Mouse (Mus musculus) lung, embryonic 16.5 days (tissue): ENCODE results near the gene Unc80. TPM values are rescaled to one million over a fixed set of nuclear protein-coding genes. Genes with fewer than 3 reads are reported as not detected.
A peak's percentile ranks its signal among the peaks of the same experiment; 100 is the strongest.
"Not testable (repeated sequence)": the region's sequence is repeated elsewhere in the genome, so short reads cannot be mapped to it uniquely, and the experiment has no call there.

Source experiments
- ATAC-seq: fragments of 200-750 bp; cut with Nextera tagmentation; 2 replicates; pipeline ENCODE4 v1.8.0; 2017; ENCODE audit warnings: low read depth, mild to moderate bottlenecking, moderate library complexity
- H3K27ac ChIP-seq: fragments of 300-500 bp; sonication (generic); 2 replicates; pipeline ENCODE4 v1.5.1; 2014; ENCODE audit warnings: mild to moderate bottlenecking, control low read depth, low read length
- H3K27me3 ChIP-seq: fragments of 300-500 bp; sonication (generic); 2 replicates; pipeline ENCODE4 v1.6.1; 2014; ENCODE audit warnings: low read depth, low read length, mixed read lengths; ENCODE audit not compliant: control insufficient read depth, insufficient read depth
- H3K36me3 ChIP-seq: fragments of 300-500 bp; sonication (generic); 2 replicates; pipeline ENCODE4 v1.6.1; 2014; ENCODE audit warnings: low read length; ENCODE audit not compliant: control insufficient read depth, insufficient read depth
- H3K4me1 ChIP-seq: fragments of 300-500 bp; sonication (generic); replicated peaks from 2 replicates; pipeline ENCODE4 v1.6.1; 2014; ENCODE audit warnings: low read length, mixed read lengths; ENCODE audit not compliant: control insufficient read depth, insufficient read depth
- H3K4me2 ChIP-seq: fragments of 300-500 bp; sonication (generic); 2 replicates; pipeline ENCODE4 v1.6.1; 2014; ENCODE audit warnings: low read depth, low read length, control low read depth
- H3K4me3 ChIP-seq: fragments of 300-500 bp; sonication (generic); 2 replicates; pipeline ENCODE4 v1.5.1; 2014; ENCODE audit warnings: mild to moderate bottlenecking, low read length, control low read depth
- H3K9ac ChIP-seq: fragments of 300-500 bp; sonication (generic); 2 replicates; pipeline ENCODE4 v1.6.1; 2014; ENCODE audit warnings: low read length, control low read depth
- H3K9me3 ChIP-seq: fragments of 300-500 bp; sonication (generic); 2 replicates; pipeline ENCODE4 v1.6.1; 2016; ENCODE audit warnings: low read length; ENCODE audit not compliant: control insufficient read depth
- WGBS: fragments of 180-500 bp; shearing (Covaris S2); extraction: QIAGEN DNeasy Blood & Tissue Kit; methylation state at CpG from one replicate; pipeline ENCODE4 v1.1.7; 2014; 5-methylcytosine and 5-hydroxymethylcytosine counted together
- polyA plus RNA-seq: library from polyadenylated mRNA; unstranded; fragments of >200 nt; fragmentation: Nextera tagmentation; extraction: Ambion mirVana; gene quantifications from 2 replicates; pipeline ENCODE4 v1.2.1, GENCODE M21; 2015

Gene Unc80
- polyA plus RNA-seq, 1 experiment from 2014 or later = 0.51 TPM

- ATAC-seq = no peak
- WGBS = 67% methylated on average over 5 of the region's 5 CpGs
- no peak overlapping the region for H3K9ac ChIP-seq
Measured at GRCm38 (mm10) chr1:66694266-66694665, 226.1 kb downstream of the Unc80 start.

GRCm38 (mm10) chr1:66695296-66695695 lies 227.1 kb downstream of the Unc80 start:
- Histone ChIP-seq H3K9ac (no peak overlapping the region), H3K9me3 (no peaks in the 10 kb centered on the region), H3K27ac (no peak overlapping the region), H3K27me3 (no peaks in the 10 kb centered on the region), H3K4me1 (no peaks in the 10 kb centered on the region), H3K36me3 (no peaks in the 10 kb centered on the region), H3K4me3 (no peak overlapping the region), H3K4me2 (no peak overlapping the region)
- ATAC-seq = no peak
- 51% methylated on average over 7 of the region's 7 CpGs for WGBS

More at GRCm38 (mm10) chr1:66694266-66694665, 226.1 kb downstream of the Unc80 start:
- Histone ChIP-seq H3K36me3 (no peaks in the 10 kb centered on the region), H3K4me3 (no peak overlapping the region), H3K4me2 (no peak overlapping the region), H3K4me1 (no peaks in the 10 kb centered on the region), H3K27me3 (no peaks in the 10 kb centered on the region), H3K27ac (no peak overlapping the region), H3K9me3 (no peaks in the 10 kb centered on the region)

DNA sequence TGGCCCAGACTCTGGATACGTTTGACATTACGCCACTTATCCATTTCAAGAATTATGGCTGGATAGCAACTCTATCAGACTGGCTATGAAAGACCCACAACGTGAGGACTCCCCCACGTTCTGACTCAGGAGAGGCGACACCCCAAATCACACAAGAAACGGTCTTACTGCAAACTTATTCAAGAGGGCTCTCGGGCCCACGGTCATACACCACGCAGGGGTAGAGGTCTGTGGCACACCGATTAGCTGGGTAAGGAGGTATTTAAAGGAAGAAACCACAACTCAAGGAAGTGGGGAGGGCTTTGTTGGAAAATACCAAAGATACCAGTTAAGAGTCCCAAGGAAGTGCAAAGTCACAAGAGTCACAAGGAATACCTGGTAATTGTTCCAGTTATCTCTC lies 231.5 kb downstream of the Unc80 start:
- not testable (repeated sequence) for H3K27me3 ChIP-seq, H3K27ac ChIP-seq, H3K9me3 ChIP-seq, H3K4me1 ChIP-seq, H3K4me3 ChIP-seq, H3K9ac ChIP-seq, H3K4me2 ChIP-seq, ATAC-seq, H3K36me3 ChIP-seq
- WGBS = 86% methylated on average over 10 of the region's 10 CpGs

DNA sequence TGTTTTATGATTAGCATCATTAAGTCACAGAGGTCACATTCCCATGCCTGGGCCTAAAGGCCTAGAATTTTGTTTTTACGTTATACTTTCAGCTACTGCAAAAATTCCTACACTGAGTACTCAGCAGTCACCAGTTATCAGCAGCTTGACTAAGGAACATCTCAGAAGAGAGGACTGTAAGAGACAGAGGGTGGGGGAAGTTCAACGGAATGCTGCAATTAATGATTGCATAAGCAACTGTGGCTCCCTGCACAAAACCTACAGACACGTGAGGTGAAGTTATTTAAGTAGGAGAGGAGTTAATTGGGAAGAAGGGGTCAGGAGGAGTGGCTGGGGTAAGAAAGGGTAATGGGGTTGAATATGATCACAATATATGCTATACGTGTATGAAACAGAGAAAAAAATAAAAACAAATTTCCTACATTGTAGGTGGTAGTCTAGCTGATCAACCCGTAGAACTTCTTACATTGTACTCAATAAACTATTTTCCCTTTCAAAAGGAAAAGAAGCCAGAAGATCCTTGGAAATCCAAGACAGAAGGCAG lies 232.1 kb downstream of the Unc80 start:
- Histone ChIP-seq H3K4me1 (peaks cover 9% of the 10 kb centered on the region), H3K36me3 (no peaks in the 10 kb centered on the region), H3K4me3 (peak overlapping the region; percentile 88), H3K9ac (no peak overlapping the region), H3K4me2 (peak overlapping the region; percentile 24), H3K27me3 (no peaks in the 10 kb centered on the region), H3K27ac (no peak overlapping the region), H3K9me3 (no peaks in the 10 kb centered on the region)
- ATAC-seq = peak; percentile 35
- WGBS = 51% methylated on average over 5 of the region's 5 CpGs

DNA sequence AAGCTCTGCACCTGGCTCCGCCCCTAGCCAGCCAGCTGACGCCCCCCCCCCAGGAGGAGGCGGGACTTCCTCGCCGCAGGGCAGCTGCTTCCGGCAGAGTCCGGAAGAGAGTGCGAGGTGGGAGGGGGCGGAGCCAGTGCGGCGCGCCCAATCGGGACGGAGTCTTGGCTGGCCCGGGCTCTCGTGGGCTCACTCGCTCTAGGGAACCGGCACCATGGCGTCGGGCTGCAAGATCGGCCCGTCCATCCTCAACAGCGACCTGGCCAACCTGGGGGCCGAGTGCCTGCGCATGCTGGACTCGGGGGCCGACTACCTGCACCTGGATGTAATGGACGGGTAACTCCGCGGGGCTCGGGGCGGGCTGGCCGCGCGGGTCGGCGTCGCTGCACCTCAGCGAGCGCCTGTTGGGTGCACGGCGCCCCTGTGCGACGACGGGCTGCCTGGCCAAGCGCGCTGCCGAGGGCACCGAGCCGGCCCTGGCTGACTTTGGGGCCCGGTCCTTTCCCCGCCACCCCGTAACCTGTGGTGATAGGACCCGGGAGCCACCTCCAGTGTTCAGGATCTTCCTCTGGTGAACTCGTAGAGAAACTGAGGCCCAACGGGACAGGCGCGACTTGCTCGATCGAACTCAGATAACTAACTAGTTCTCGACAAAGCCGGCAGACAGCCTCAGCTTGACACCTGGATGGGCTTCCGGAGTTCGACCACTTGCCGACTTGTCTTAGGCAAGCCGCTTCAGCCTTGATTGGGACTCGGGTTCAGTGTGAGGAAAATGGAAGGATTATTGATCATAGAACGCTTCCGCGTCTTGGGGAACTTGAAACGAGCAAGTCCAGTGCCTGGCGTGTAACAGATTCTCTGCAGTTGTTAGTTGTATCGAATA lies 232.8 kb downstream of the Unc80 start, which contains the start of gene Rpe:
Rpe (plus strand) TSS at position 139 of the 883 bp plus-strand sequence.
- under 1% methylated on average over 72 of the region's 73 CpGs for WGBS
- peak within 1 kb of the TSS; percentile 88 for H3K4me3 ChIP-seq
- peak; percentile 100 for ATAC-seq

DNA sequence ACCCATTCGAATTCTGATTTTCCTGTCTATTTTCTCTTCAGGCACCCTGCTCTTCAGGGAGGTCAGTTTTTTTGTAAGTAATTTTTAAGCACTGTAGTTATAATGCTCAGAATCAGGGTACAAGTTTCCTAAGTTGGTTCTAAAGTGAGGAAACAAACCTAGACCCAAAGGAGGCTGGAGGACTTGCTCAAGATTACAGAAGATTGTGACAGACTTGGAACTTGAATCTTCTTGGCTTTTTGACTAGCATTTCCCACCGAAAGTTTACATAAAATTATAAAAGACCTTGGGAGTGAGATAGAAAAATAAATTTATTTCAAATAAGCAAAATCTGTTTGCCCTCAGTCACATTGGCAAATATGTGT lies 233.4 kb downstream of the Unc80 start:
- Histone ChIP-seq H3K36me3 (no peaks in the 10 kb centered on the region), H3K27ac (no peak overlapping the region), H3K4me2 (peak overlapping the region; percentile 75), H3K27me3 (no peaks in the 10 kb centered on the region), H3K4me1 (peaks cover 9% of the 10 kb centered on the region), H3K4me3 (peak overlapping the region; percentile 88), H3K9ac (peak overlapping the region; percentile 85), H3K9me3 (no peaks in the 10 kb centered on the region)
- no peak for ATAC-seq
- 22% methylated on average over 2 of the region's 2 CpGs for WGBS

More for the DNA sequence above, 232.8 kb downstream of the Unc80 start, which contains the start of gene Rpe:
- H3K4me1 ChIP-seq = peaks cover 9% of the 10 kb centered on the region
- no peaks in the 10 kb centered on the region for H3K9me3 ChIP-seq
- H3K4me2 ChIP-seq = peak within 1 kb of the TSS; percentile 75
- peak within 1 kb of the TSS; percentile 85 for H3K9ac ChIP-seq
- H3K27me3 ChIP-seq = no peaks in the 10 kb centered on the region
- H3K27ac ChIP-seq = peak within 1 kb of the TSS; percentile 78
- no peaks in the 10 kb centered on the region for H3K36me3 ChIP-seq

- peaks cover 9% of the 10 kb centered on the region for H3K4me1 ChIP-seq
- no peaks in the 10 kb centered on the region for H3K27me3 ChIP-seq
- ATAC-seq = no peak
- no peak overlapping the region for H3K4me3 ChIP-seq
- no peak overlapping the region for H3K9ac ChIP-seq
- no peaks in the 10 kb centered on the region for H3K9me3 ChIP-seq
- no peak overlapping the region for H3K27ac ChIP-seq
- 0 out of 2 replicates have a peak, but pooled peaks cover 2% of the 10 kb centered on the region for H3K36me3 ChIP-seq
- 70% methylated on average over 4 of the region's 4 CpGs for WGBS
- no peak overlapping the region for H3K4me2 ChIP-seq
Measured at GRCm38 (mm10) chr1:66702623-66703345, 234.6 kb downstream of the Unc80 start.

- H3K27ac ChIP-seq = no peak overlapping the region
- H3K36me3 ChIP-seq = peaks cover 5% of the 10 kb centered on the region; the same call in 1 of the 2 replicates
- H3K4me3 ChIP-seq = no peak overlapping the region
- ATAC-seq = no peak
- H3K4me2 ChIP-seq = no peak overlapping the region
- no peaks in the 10 kb centered on the region for H3K9me3 ChIP-seq
- H3K9ac ChIP-seq = no peak overlapping the region
- peaks cover 9% of the 10 kb centered on the region for H3K4me1 ChIP-seq
- 67% methylated on average over 6 of the region's 6 CpGs for WGBS
- no peaks in the 10 kb centered on the region for H3K27me3 ChIP-seq
Measured at GRCm38 (mm10) chr1:66704523-66704922, 236.4 kb downstream of the Unc80 start.

DNA sequence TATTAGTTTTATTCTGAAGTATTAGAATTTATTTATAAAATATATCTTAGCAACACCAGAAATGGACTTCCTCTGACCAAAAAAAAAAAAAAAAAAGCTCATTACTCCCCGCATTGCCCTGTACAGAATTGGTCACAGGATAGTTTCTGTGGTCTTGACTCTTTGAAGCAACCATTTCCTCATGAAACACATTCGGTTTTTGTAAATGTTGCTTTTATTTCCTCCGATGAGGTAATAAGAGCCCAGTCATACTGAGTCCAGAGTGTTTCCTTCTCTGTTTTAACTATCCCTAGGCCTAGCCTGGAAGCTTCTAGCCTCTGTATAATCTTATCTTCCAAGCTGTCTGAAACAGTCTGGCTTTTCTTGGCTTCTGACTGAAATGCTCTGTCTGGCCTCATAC lies 244.7 kb downstream of the Unc80 start:
- Histone ChIP-seq H3K27ac (no peak overlapping the region), H3K27me3 (no peaks in the 10 kb centered on the region), H3K4me1 (no peaks in the 10 kb centered on the region), H3K4me2 (no peak overlapping the region), H3K9me3 (no peaks in the 10 kb centered on the region), H3K4me3 (no peak overlapping the region), H3K36me3 (peaks cover 27% of the 10 kb centered on the region), H3K9ac (no peak overlapping the region)
- WGBS = 84% methylated on average over 3 of the region's 3 CpGs
- ATAC-seq = no peak
